Mouse (Mus musculus) kidney, postnatal 25 days (tissue): Measurements from ENCODE around the gene Carhsp1.

Experiments
- DNase-seq, 2 experiments: peaks; one replicate each; pipeline ENCODE4 v3.0.0; 2021; ENCODE audit warnings: mixed read lengths in 2 of 2

Gene Carhsp1

GRCm38 (mm10) chr16:8674165-8674564 is 2.2 kb upstream of the Carhsp1 start:
- DNase-seq = peak; percentile 47 to 54

- no peak for DNase-seq
Measured at GRCm38 (mm10) chr16:8673343-8673742, 1.4 kb upstream of the Carhsp1 start.

- DNase-seq = peak in 1 of 2 experiments; percentile 50
Measured at GRCm38 (mm10) chr16:8672811-8673210, 856 bp upstream of the Carhsp1 start.

- DNase-seq = no peak
Measured at GRCm38 (mm10) chr16:8672350-8672687, 364 bp upstream of the Carhsp1 start.

GRCm38 (mm10) chr16:8670041-8671035 is 1.6 kb downstream of the Carhsp1 start:
- no peak for DNase-seq

GRCm38 (mm10) chr16:8669432-8669831 is 2.5 kb downstream of the Carhsp1 start:
- peak; percentile 38 to 44 for DNase-seq

- no peak for DNase-seq
Measured at GRCm38 (mm10) chr16:8668386-8668785, 3.6 kb downstream of the Carhsp1 start.

- DNase-seq = peak in 1 of 2 experiments; percentile 43
Measured at GRCm38 (mm10) chr16:8667814-8668213, 4.1 kb downstream of the Carhsp1 start.

- peak in 1 of 2 experiments; percentile 50 for DNase-seq
Measured at GRCm38 (mm10) chr16:8667261-8667660, 4.7 kb downstream of the Carhsp1 start.

GRCm38 (mm10) chr16:8666452-8666851 is 5.5 kb downstream of the Carhsp1 start:
- DNase-seq = peak; percentile 66 to 85

- no peak for DNase-seq
Measured at GRCm38 (mm10) chr16:8665367-8665766, 6.6 kb downstream of the Carhsp1 start.

GRCm38 (mm10) chr16:8663606-8664539 is 8.1 kb downstream of the Carhsp1 start:
- peak; percentile 58 to 80 for DNase-seq

- DNase-seq = peak; percentile 41 to 72
Measured at GRCm38 (mm10) chr16:8663022-8663421, 8.9 kb downstream of the Carhsp1 start.

GRCm38 (mm10) chr16:8658764-8659163 is 13.2 kb downstream of the Carhsp1 start:
- DNase-seq = peak; percentile 72 to 75

- DNase-seq = no peak
Measured at GRCm38 (mm10) chr16:8658349-8658748, 13.6 kb downstream of the Carhsp1 start.

- no peak for DNase-seq
Measured at GRCm38 (mm10) chr16:8656256-8656655, 15.7 kb downstream of the Carhsp1 start.

GRCm38 (mm10) chr16:8655599-8655998 is 16.4 kb downstream of the Carhsp1 start:
- no peak for DNase-seq

- DNase-seq = no peak
Measured at GRCm38 (mm10) chr16:8655108-8655507, 16.8 kb downstream of the Carhsp1 start.

- no peak for DNase-seq
Measured at GRCm38 (mm10) chr16:8650007-8650406, 21.9 kb downstream of the Carhsp1 start.

- no peak for DNase-seq
Measured at GRCm38 (mm10) chr16:8645546-8645945, 26.4 kb downstream of the Carhsp1 start.

- peak; percentile 72 for DNase-seq
Measured at GRCm38 (mm10) chr16:8643855-8644254, 28.1 kb downstream of the Carhsp1 start.

- no peak for DNase-seq
Measured at GRCm38 (mm10) chr16:8639466-8640191, 32.3 kb downstream of the Carhsp1 start.

- no peak for DNase-seq
Measured at GRCm38 (mm10) chr16:8638131-8638530, 33.8 kb downstream of the Carhsp1 start.
